Mouse (Mus musculus) embryonic fibroblast, embryonic 13.5 days (primary cell): ENCODE measurements around the gene Fam168b.

Source experiments
- CTCF ChIP-seq: IDR thresholded peaks from 2 replicates; pipeline ENCODE4 v1.5.1; 2011; ENCODE audit warnings: mild to moderate bottlenecking, control low read depth, low read length, moderate library complexity, borderline replicate concordance; ENCODE audit not compliant: insufficient read depth
- POLR2A ChIP-seq: IDR thresholded peaks from 2 replicates; pipeline ENCODE4 v1.6.1; 2011; ENCODE audit warnings: low read depth, mild to moderate bottlenecking, control low read depth, low read length, moderate library complexity

- no peak for TF ChIP-seq CTCF
- TF ChIP-seq POLR2A: no peak
Observed at GRCm38 (mm10) chr1:34871170-34871569, 28.3 kb upstream of the Fam168b start.
